Mouse (Mus musculus): ENCODE measurements around the gene Col6a6. TPM values are rescaled to one million over a fixed set of nuclear protein-coding genes. Genes with fewer than 3 reads are reported as not detected.

Col6a6 gene
- polyA plus RNA-seq, 1 experiment, result not detected

- Histone ChIP-seq H3K27me3 (ENCODE audit: control insufficient read depth, insufficient read depth, low read length) (no peaks in the 10 kb centered on the region), H3K4me1 (ENCODE audit: control insufficient read depth, insufficient read depth, insufficient read length, low read length) (peaks cover 4% of the 10 kb centered on the region; the same call in 1 of the 2 replicates), H3K36me3 (ENCODE audit: control insufficient read depth, insufficient read depth, low read length) (peaks cover 6% of the 10 kb centered on the region), H3K27ac (ENCODE audit: insufficient read depth, low read depth, low read length) (no peak overlapping the region), H3K4me3 (ENCODE audit: low read depth, low read length) (no peak overlapping the region)
- TF ChIP-seq CTCF (IDR thresholded peaks at IDR 0.05; ENCODE audit: extremely low read depth, insufficient read length, insufficient replicate concordance, low read depth, low read length) (no peak), POLR2A (IDR thresholded peaks at IDR 0.05; ENCODE audit: low read depth, low read length) (no peak)
- WGBS, result 90% methylated on average over 9 of the region's 9 CpGs
Observed at GRCm38 (mm10) chr9:105693056-105693455, 134.9 kb downstream of the Col6a6 start.

GRCm38 (mm10) chr9:105692472-105692871 is 135.5 kb downstream of the Col6a6 start:
- peaks cover 9% of the 10 kb centered on the region for H3K36me3 ChIP-seq (ENCODE audit: control insufficient read depth, insufficient read depth, low read length)
- H3K4me1 ChIP-seq (ENCODE audit: control insufficient read depth, insufficient read depth, insufficient read length, low read length), result no peaks in the 10 kb centered on the region; the same call in 1 of the 2 replicates
- H3K27ac ChIP-seq (ENCODE audit: insufficient read depth, low read depth, low read length), result no peak overlapping the region
- 91% methylated on average over 14 of the region's 14 CpGs for WGBS
- TF ChIP-seq CTCF (IDR thresholded peaks at IDR 0.05; ENCODE audit: extremely low read depth, insufficient read length, insufficient replicate concordance, low read depth, low read length), result no peak
- H3K4me3 ChIP-seq (ENCODE audit: low read depth, low read length), result no peak overlapping the region
- H3K27me3 ChIP-seq (ENCODE audit: control insufficient read depth, insufficient read depth, low read length), result no peaks in the 10 kb centered on the region

GRCm38 (mm10) chr9:105689485-105689884 is 138.5 kb downstream of the Col6a6 start:
- no peak overlapping the region for H3K4me3 ChIP-seq (ENCODE audit: low read depth, low read length)
- no peak overlapping the region for H3K27ac ChIP-seq (ENCODE audit: insufficient read depth, low read depth, low read length)
- WGBS, result 70% methylated on average over 7 of the region's 7 CpGs
- peaks cover 38% of the 10 kb centered on the region for H3K36me3 ChIP-seq (ENCODE audit: control insufficient read depth, insufficient read depth, low read length)
- H3K4me1 ChIP-seq (ENCODE audit: control insufficient read depth, insufficient read depth, insufficient read length, low read length), result no peaks in the 10 kb centered on the region
- H3K27me3 ChIP-seq (ENCODE audit: control insufficient read depth, insufficient read depth, low read length), result no peaks in the 10 kb centered on the region
- no peak for TF ChIP-seq CTCF (IDR thresholded peaks at IDR 0.05; ENCODE audit: extremely low read depth, insufficient read length, insufficient replicate concordance, low read depth, low read length)
- TF ChIP-seq POLR2A (IDR thresholded peaks at IDR 0.05; ENCODE audit: low read depth, low read length), result no peak

- H3K4me3 ChIP-seq (ENCODE audit: low read depth, low read length), result no peak overlapping the region
- no peaks in the 10 kb centered on the region for H3K27me3 ChIP-seq (ENCODE audit: control insufficient read depth, insufficient read depth, low read length)
- H3K27ac ChIP-seq (ENCODE audit: insufficient read depth, low read depth, low read length), result no peak overlapping the region
- no peaks in the 10 kb centered on the region for H3K4me1 ChIP-seq (ENCODE audit: control insufficient read depth, insufficient read depth, insufficient read length, low read length)
- TF ChIP-seq POLR2A (IDR thresholded peaks at IDR 0.05; ENCODE audit: low read depth, low read length) (no peak), CTCF (IDR thresholded peaks at IDR 0.05; ENCODE audit: extremely low read depth, insufficient read length, insufficient replicate concordance, low read depth, low read length) (no peak)
- 94% methylated on average over 13 of the region's 13 CpGs for WGBS
- H3K36me3 ChIP-seq (ENCODE audit: control insufficient read depth, insufficient read depth, low read length), result peaks cover 64% of the 10 kb centered on the region
Observed at GRCm38 (mm10) chr9:105684549-105685165, 143.3 kb downstream of the Col6a6 start.

- H3K36me3 ChIP-seq (ENCODE audit: control insufficient read depth, insufficient read depth, low read length), result peaks cover 72% of the 10 kb centered on the region
- 95% methylated on average over 7 of the region's 7 CpGs for WGBS
- H3K27me3 ChIP-seq (ENCODE audit: control insufficient read depth, insufficient read depth, low read length), result no peaks in the 10 kb centered on the region
Observed at GRCm38 (mm10) chr9:105681386-105681785, 146.6 kb downstream of the Col6a6 start.

GRCm38 (mm10) chr9:105675941-105676340 is 152.0 kb downstream of the Col6a6 start:
- Histone ChIP-seq H3K27me3 (ENCODE audit: control insufficient read depth, insufficient read depth, low read length) (no peaks in the 10 kb centered on the region), H3K4me1 (ENCODE audit: control insufficient read depth, insufficient read depth, insufficient read length, low read length) (no peaks in the 10 kb centered on the region), H3K4me3 (ENCODE audit: low read depth, low read length) (no peak overlapping the region), H3K36me3 (ENCODE audit: control insufficient read depth, insufficient read depth, low read length) (peaks cover 56% of the 10 kb centered on the region), H3K27ac (ENCODE audit: insufficient read depth, low read depth, low read length) (no peak overlapping the region)
- 58% methylated on average over 11 of the region's 11 CpGs for WGBS
- no peak for TF ChIP-seq CTCF (IDR thresholded peaks at IDR 0.05; ENCODE audit: extremely low read depth, insufficient read length, insufficient replicate concordance, low read depth, low read length)

More at GRCm38 (mm10) chr9:105681386-105681785, 146.6 kb downstream of the Col6a6 start:
- H3K4me3 ChIP-seq (ENCODE audit: low read depth, low read length), result no peak overlapping the region
- H3K27ac ChIP-seq (ENCODE audit: insufficient read depth, low read depth, low read length), result no peak overlapping the region
- TF ChIP-seq CTCF (IDR thresholded peaks at IDR 0.05; ENCODE audit: extremely low read depth, insufficient read length, insufficient replicate concordance, low read depth, low read length) (no peak), POLR2A (IDR thresholded peaks at IDR 0.05; ENCODE audit: low read depth, low read length) (no peak)
- H3K4me1 ChIP-seq (ENCODE audit: control insufficient read depth, insufficient read depth, insufficient read length, low read length), result no peaks in the 10 kb centered on the region

- Histone ChIP-seq H3K4me1 (ENCODE audit: control insufficient read depth, insufficient read depth, insufficient read length, low read length) (no peaks in the 10 kb centered on the region), H3K4me3 (ENCODE audit: low read depth, low read length) (no peak overlapping the region), H3K27me3 (ENCODE audit: control insufficient read depth, insufficient read depth, low read length) (no peaks in the 10 kb centered on the region), H3K36me3 (ENCODE audit: control insufficient read depth, insufficient read depth, low read length) (peaks cover 63% of the 10 kb centered on the region), H3K27ac (ENCODE audit: insufficient read depth, low read depth, low read length) (no peak overlapping the region)
- TF ChIP-seq POLR2A (IDR thresholded peaks at IDR 0.05; ENCODE audit: low read depth, low read length) (no peak), CTCF (IDR thresholded peaks at IDR 0.05; ENCODE audit: extremely low read depth, insufficient read length, insufficient replicate concordance, low read depth, low read length) (no peak)
- WGBS, result 80% methylated on average over 2 of the region's 2 CpGs
Observed at GRCm38 (mm10) chr9:105672032-105672431, 155.9 kb downstream of the Col6a6 start.

Data from small intestine, adult 2 months (tissue).